Mouse (Mus musculus) kidney, postnatal 0 days (tissue): ENCODE data around the gene Gcgr. TPM values are rescaled to one million over a fixed set of nuclear protein-coding genes. Genes with fewer than 3 reads are reported as not detected.

ENCODE experiments used
- ATAC-seq: fragments of 200-750 bp; cut with Nextera tagmentation; replicated peaks from 2 replicates; pipeline ENCODE4 v1.8.0; 2017; ENCODE audit warnings: low read depth, moderate number of reproducible peaks, moderate TSS enrichment, moderate library complexity; ENCODE audit not compliant: low FRiP score
- DNase-seq: peaks from one replicate; pipeline ENCODE4 v3.0.0-alpha.2; 2016; ENCODE audit warnings: low spot score
- H3K27ac ChIP-seq: fragments of 300-500 bp; sonication (generic); 2 replicates; pipeline ENCODE4 v1.5.1; 2014; ENCODE audit warnings: mild to moderate bottlenecking
- H3K27me3 ChIP-seq: fragments of 300-500 bp; sonication (generic); 2 replicates; pipeline ENCODE4 v1.6.1; 2014; ENCODE audit warnings: low read length, mixed read lengths; ENCODE audit not compliant: insufficient read depth
- H3K36me3 ChIP-seq: fragments of 300-500 bp; sonication (generic); 2 replicates; pipeline ENCODE4 v1.6.1; 2014; ENCODE audit warnings: low read length, mixed read lengths; ENCODE audit not compliant: insufficient read depth
- H3K4me1 ChIP-seq: fragments of 300-500 bp; sonication (generic); replicated peaks from 2 replicates; pipeline ENCODE4 v1.6.1; 2014; ENCODE audit warnings: antibody characterized with exemption, low read length, mixed read lengths; ENCODE audit not compliant: insufficient read depth
- H3K4me2 ChIP-seq: fragments of 300-500 bp; sonication (generic); 2 replicates; pipeline ENCODE4 v1.6.1; 2014; ENCODE audit warnings: mild to moderate bottlenecking, low read length, moderate library complexity, mixed read lengths
- H3K4me3 ChIP-seq: fragments of 300-500 bp; sonication (generic); replicated peaks from 2 replicates; pipeline ENCODE4 v1.5.1; 2014; ENCODE audit warnings: low read depth, low read length
- H3K9ac ChIP-seq: fragments of 300-500 bp; sonication (generic); 2 replicates; pipeline ENCODE4 v1.6.1; 2014; ENCODE audit warnings: low read depth, low read length
- H3K9me3 ChIP-seq: fragments of 300-500 bp; sonication (generic); replicated peaks from 2 replicates; pipeline ENCODE4 v1.6.1; 2016; ENCODE audit warnings: low read length, inconsistent platforms, mixed read lengths
- CTCF ChIP-seq: IDR thresholded peaks from 2 replicates; pipeline ENCODE4 v1.5.1; 2016; ENCODE audit warnings: antibody characterized with exemption, low read depth, mild to moderate bottlenecking, moderate library complexity
- WGBS: fragments of 180-500 bp; shearing (Covaris S2); extraction: QIAGEN DNeasy Blood & Tissue Kit; methylation state at CpG from one replicate; pipeline ENCODE4 v1.1.7; 2014; 5-methylcytosine and 5-hydroxymethylcytosine counted together
- polyA plus RNA-seq: library from polyadenylated mRNA; unstranded; fragments of >200 nt; fragmentation: Nextera tagmentation; extraction: Ambion mirVana; gene quantifications from 2 replicates; pipeline ENCODE4 v1.2.1, GENCODE M21; 2015

Gene Gcgr
- polyA plus RNA-seq, 1 experiment from 2014 or later = 6.6 TPM

- Histone ChIP-seq H3K9me3 (no peaks in the 10 kb centered on the region), H3K4me1 (peaks cover 19% of the 10 kb centered on the region), H3K4me2 (no peak overlapping the region), H3K27ac (peak overlapping the region; percentile 80; the same call in 1 of the 2 replicates), H3K27me3 (no peaks in the 10 kb centered on the region), H3K36me3 (peaks cover 20% of the 10 kb centered on the region), H3K9ac (no peak overlapping the region), H3K4me3 (no peak overlapping the region)
- WGBS = 69% methylated on average over 11 of the region's 11 CpGs
- DNase-seq = peak; percentile 32
- no peak for TF ChIP-seq CTCF
- ATAC-seq = peak; percentile 6; the same call in 1 of the 2 replicates
Observed at GRCm38 (mm10) chr11:120578694-120579243, 48.3 kb downstream of the Gcgr start.

GRCm38 (mm10) chr11:120579316-120580107, 49.0 kb downstream of the Gcgr start:
- Histone ChIP-seq H3K9ac (peak overlapping the region; percentile 97; the same call in 1 of the 2 replicates), H3K9me3 (no peaks in the 10 kb centered on the region), H3K36me3 (peaks cover 20% of the 10 kb centered on the region), H3K27me3 (no peaks in the 10 kb centered on the region), H3K4me3 (peak overlapping the region; percentile 91), H3K4me1 (peaks cover 15% of the 10 kb centered on the region), H3K4me2 (peak overlapping the region; percentile 94), H3K27ac (peak overlapping the region; percentile 96; the same call in 1 of the 2 replicates)
- peak; percentile 90 for TF ChIP-seq CTCF
- 45% methylated on average over 15 of the region's 15 CpGs for WGBS
- peak; percentile 1; the same call in 1 of the 2 replicates for ATAC-seq
- peak; percentile 79 for DNase-seq

GRCm38 (mm10) chr11:120580190-120580589, 49.7 kb downstream of the Gcgr start:
- no peaks in the 10 kb centered on the region for H3K9me3 ChIP-seq
- no peak for TF ChIP-seq CTCF
- 47% methylated on average over 7 of the region's 7 CpGs for WGBS
- peak overlapping the region; percentile 96 for H3K27ac ChIP-seq
- ATAC-seq = no peak
- H3K36me3 ChIP-seq = peaks cover 21% of the 10 kb centered on the region
- H3K4me1 ChIP-seq = peaks cover 12% of the 10 kb centered on the region
- no peak for DNase-seq
- H3K4me2 ChIP-seq = peak overlapping the region; percentile 94
- peak overlapping the region; percentile 97 for H3K9ac ChIP-seq
- H3K4me3 ChIP-seq = peak overlapping the region; percentile 91
- no peaks in the 10 kb centered on the region for H3K27me3 ChIP-seq

- H3K27me3 ChIP-seq = no peaks in the 10 kb centered on the region
- H3K9me3 ChIP-seq = no peaks in the 10 kb centered on the region
- WGBS = under 1% methylated on average over 30 of the region's 44 CpGs
- H3K27ac ChIP-seq = peak overlapping the region; percentile 96
- TF ChIP-seq CTCF = no peak
- H3K4me1 ChIP-seq = peaks cover 12% of the 10 kb centered on the region
- peak overlapping the region; percentile 94 for H3K4me2 ChIP-seq
- ATAC-seq = peak; percentile 7; the same call in 1 of the 2 replicates
- peak overlapping the region; percentile 91 for H3K4me3 ChIP-seq
- peak; percentile 24 for DNase-seq
- H3K36me3 ChIP-seq = peaks cover 28% of the 10 kb centered on the region
- peak overlapping the region; percentile 97 for H3K9ac ChIP-seq
Observed at GRCm38 (mm10) chr11:120580871-120581331, 50.4 kb downstream of the Gcgr start.

- no peaks in the 10 kb centered on the region for H3K27me3 ChIP-seq
- H3K4me2 ChIP-seq = peak within 1 kb of the TSS; percentile 94
- H3K36me3 ChIP-seq = peaks cover 31% of the 10 kb centered on the region
- TF ChIP-seq CTCF = peak; percentile 51
- H3K4me1 ChIP-seq = peaks cover 12% of the 10 kb centered on the region
- DNase-seq (peak; percentile 86), ATAC-seq (peak; percentile 18; the same call in 1 of the 2 replicates)
- H3K4me3 ChIP-seq = peak within 1 kb of the TSS; percentile 91
- H3K27ac ChIP-seq = peak within 1 kb of the TSS; percentile 96
- WGBS = 7% methylated on average over 68 of the region's 75 CpGs
- H3K9me3 ChIP-seq = no peaks in the 10 kb centered on the region
- peak within 1 kb of the TSS; percentile 97 for H3K9ac ChIP-seq
Observed at GRCm38 (mm10) chr11:120581490-120582267, 51.2 kb downstream of the Gcgr start, which contains the start of gene Arhgdia. Gene Arhgdia, minus strand, starts transcription at chr11:120581624.
